Mouse (Mus musculus) inflammation-experienced regulatory T-cells, adult 6 months (primary cell): ENCODE measurements at regions not wholly inside any gene's neighbourhood (a gene's known extent, or its start where the extent isn't known, plus 50 kb on each side); places are given as distances from the start of the nearest gene placed in this dataset.

ENCODE experiments used
- ATAC-seq: one replicate; pipeline ENCODE4 v1.8.0; 2017

- no peak for ATAC-seq
These were observed 212.6 kb downstream of the Pik3r1 start for GRCm38 (mm10) chr13:101555371-101555874.

- no peak for ATAC-seq
These were observed 214.9 kb downstream of the Pik3r1 start for GRCm38 (mm10) chr13:101553131-101553549.

DNA sequence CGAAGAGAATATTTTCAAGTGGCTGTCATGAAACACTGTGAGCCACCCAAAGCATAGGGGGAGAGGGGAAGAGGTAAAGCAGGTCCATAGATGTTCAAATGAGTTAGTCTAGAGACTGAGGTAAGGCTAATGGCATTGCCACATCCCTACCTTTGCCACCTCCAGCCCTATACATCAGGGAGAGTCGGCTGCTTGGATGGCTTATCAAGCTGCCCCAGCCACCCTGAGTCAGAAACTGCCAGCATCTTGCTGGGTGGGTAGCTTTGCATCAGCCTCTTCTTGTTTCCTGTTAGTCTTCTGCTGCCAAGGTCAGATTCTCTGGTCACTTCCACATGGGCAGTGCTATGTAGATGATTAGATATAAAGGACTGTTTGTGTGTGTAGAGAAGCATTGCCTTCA lies 215.6 kb downstream of the Pik3r1 start:
- no peak for ATAC-seq

- no peak for ATAC-seq
These were observed 216.9 kb downstream of the Pik3r1 start for GRCm38 (mm10) chr13:101551068-101551467.

GRCm38 (mm10) chr13:101550526-101550925 lies 217.5 kb downstream of the Pik3r1 start:
- ATAC-seq: no peak

- ATAC-seq: peak; percentile 83
These were observed 220.1 kb downstream of the Pik3r1 start for GRCm38 (mm10) chr13:101547887-101548286.

DNA sequence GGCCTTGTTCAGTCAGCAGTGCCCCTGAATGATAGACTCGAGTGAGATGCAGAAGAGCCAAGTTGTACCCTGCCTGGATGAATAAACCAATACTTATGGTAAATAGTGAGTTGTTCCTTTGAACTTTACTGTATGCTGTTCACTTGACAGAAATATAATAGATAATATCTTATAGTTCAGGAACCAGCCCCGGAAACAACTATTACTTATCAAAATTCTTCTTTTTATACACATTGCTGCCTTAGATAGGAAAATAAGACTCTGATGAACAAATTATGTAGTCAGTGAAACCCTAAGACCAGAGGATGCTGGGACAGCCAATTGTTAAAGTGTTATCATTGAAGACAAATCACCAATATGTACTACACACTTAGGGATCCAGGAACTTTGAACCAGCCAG lies 220.7 kb downstream of the Pik3r1 start:
- no peak for ATAC-seq

DNA sequence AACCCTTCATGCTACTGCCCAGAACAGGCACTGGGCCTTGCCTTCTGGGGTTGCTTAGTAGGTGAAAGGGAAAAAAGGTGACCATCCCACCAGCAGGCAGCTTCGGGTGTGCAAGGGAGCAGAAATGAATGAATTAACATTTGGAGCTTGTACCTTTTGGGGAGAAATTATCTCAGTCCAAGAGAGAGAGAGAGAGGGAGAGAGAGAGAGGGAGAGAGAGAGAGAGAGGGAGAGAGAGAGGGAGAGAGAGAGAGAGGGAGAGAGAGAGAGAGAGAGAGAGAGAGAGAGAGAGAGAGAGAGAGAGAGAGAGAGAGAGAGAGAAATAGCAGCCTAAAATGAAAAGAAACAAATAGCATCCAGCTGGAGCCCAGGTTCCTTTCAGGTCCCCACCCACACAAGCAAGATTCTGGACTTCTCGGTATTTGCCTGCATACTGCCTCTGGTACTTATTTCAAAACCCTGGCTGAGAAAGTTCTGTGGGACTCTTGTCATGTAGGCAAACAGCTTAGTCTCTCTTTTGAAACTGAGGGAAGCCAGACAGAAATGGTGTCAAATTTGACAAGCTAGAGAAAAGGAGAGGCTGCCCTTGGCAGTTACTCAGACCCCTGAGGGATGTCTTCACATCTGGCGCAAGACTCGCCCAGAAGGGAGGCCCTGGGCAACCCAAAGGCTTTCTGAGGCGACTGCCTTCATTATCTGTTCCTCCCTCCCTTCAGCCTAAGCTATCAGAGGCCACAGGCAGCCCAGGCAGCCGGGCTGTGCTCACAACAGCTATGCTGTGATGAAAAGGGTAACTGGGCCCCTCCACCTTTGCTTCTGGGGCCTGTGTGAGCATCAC lies 222.5 kb downstream of the Pik3r1 start:
- no peak for ATAC-seq

- peak; percentile 83 for ATAC-seq
These were observed 227.4 kb downstream of the Pik3r1 start for GRCm38 (mm10) chr13:101540391-101541191.

GRCm38 (mm10) chr13:101538110-101538509 lies 229.9 kb downstream of the Pik3r1 start:
- peak; percentile 71 for ATAC-seq

GRCm38 (mm10) chr13:101536019-101536418 lies 232.0 kb downstream of the Pik3r1 start:
- no peak for ATAC-seq

- ATAC-seq: no peak
These were observed 232.6 kb downstream of the Pik3r1 start for GRCm38 (mm10) chr13:101535331-101535866.

DNA sequence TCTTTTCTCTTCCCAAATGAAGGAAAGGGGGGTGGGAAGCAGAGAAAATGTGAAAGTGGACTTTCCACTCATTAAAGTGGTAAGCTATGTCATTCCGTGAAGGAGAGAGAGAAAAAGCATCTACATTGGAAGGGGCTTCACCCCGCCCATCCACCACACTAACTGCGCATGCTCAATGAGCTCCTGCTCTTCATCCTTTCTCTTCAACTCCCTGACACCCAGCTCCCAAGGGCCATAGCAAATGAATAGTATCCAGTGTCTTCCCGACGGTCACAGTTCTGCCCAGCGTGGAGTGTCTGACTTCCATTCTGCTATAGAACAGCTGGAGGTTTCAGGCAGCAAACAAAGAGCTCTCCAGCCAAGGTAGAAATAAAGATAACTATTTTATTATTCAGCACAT lies 233.5 kb downstream of the Pik3r1 start:
- no peak for ATAC-seq

DNA sequence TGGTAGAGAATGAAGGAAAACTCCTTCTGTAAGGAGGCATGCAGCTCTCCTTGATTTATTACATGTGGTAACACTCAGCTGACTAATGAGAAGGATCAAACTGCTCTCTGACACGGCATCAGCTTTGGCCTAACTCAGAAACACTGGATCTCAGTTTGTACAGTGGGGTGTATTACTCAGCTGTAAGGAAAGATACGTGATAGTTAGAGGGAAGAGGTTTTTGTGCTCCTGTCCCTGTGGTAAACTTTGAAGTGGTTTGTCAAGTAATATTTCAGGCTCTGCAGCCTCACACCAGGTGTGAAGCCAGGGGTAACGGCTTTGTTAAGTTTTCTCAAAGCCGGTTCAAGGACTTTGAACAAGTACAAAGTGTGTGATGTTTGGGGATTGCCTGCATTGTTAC lies 235.1 kb downstream of the Pik3r1 start:
- peak; percentile 26 for ATAC-seq

GRCm38 (mm10) chr13:101527691-101528090 lies 240.3 kb downstream of the Pik3r1 start:
- no peak for ATAC-seq

DNA sequence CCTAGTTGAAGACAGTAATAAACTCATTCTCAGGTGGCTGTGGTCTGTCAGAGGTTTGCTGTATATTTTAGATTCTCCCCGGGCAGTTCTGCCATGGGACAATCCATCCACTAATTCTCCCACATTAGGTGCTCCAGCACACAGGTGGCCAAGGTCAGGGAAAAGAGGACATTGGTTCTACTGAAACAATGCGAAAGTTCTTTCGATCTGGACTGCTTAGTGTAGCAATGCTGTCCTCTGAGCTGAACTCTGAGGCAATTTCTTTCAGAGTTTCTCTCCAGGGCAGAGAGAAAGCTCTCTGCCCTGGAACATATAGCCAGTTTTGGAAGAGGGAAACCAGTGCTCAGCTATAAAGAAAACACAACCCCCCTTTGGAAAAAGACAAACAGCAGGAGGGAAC lies 243.2 kb downstream of the Pik3r1 start:
- ATAC-seq: no peak

GRCm38 (mm10) chr13:101524223-101524622 lies 243.8 kb downstream of the Pik3r1 start:
- ATAC-seq: no peak

DNA sequence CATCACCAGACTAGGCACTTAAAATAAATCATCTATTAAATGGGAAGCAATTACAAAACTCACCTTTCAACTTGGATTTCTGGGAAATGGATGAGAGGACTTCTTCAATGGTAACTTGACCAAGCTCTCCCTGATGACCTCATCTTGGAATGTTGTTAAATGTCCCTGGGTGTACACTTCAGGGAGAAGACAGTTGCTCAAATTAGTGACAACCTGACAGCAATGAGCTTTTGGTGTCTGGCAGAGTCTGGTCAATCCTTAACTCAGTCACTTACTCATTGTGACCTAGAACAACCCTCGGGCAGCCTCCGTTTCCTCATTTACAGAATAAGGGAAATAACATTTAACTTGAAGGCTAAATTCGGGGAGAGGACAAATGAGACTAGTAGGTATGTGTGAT lies 244.5 kb downstream of the Pik3r1 start:
- no peak for ATAC-seq

- no peak for ATAC-seq
These were observed 245.4 kb downstream of the Pik3r1 start for GRCm38 (mm10) chr13:101522597-101522996.

GRCm38 (mm10) chr13:101513354-101513753 lies 254.7 kb downstream of the Pik3r1 start:
- ATAC-seq: no peak

- ATAC-seq: peak; percentile 73
These were observed 258.1 kb downstream of the Pik3r1 start for GRCm38 (mm10) chr13:101509946-101510345.

DNA sequence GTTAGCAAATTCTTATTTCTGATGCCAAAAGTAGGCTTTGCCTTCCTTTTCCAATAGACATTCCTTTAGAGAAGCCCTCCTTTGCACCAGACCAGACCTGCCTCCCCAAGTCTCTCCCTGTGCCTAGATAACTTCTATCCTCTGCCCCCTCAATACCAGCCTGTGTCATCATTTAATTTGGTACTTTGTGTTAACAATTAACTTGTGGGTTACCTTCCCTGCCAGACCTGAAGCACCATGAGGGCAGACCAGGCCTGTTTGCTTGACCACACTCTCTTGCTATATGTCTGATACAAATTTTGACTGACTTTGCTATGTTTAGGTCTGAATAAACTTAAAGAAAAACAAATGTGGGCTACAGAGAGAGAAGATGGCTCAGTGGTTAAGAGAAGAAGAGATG lies 259.7 kb downstream of the Pik3r1 start:
- no peak for ATAC-seq

DNA sequence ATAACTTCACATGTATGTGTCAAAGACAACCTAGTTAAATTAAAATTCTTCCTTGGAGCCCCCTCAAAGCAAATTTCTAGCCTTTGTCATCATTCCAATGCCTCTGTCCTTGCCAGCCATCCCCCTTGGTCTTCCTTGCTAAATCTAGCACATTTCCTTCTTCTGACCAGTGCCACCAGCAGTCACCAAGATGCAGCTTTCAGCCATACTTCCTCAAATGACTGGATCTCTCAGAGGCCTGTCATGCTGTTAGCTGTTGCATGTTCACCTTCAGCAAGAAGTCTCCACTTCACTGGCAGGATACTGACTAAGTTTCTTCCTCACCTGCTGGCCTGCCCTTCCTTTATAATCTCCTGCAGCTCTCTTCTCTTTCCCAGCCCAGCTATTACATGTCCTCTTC lies 261.3 kb downstream of the Pik3r1 start:
- ATAC-seq: no peak
